Mouse (Mus musculus) heart, postnatal 0 days (tissue): Measurements from ENCODE around the gene Acer1. TPM values are rescaled to one million over a fixed set of nuclear protein-coding genes. Genes with fewer than 3 reads are reported as not detected.

Experiments
- ATAC-seq: fragments of 200-750 bp; cut with Nextera tagmentation; 2 replicates; pipeline ENCODE4 v1.8.0; 2017; ENCODE audit warnings: low read depth, moderate number of reproducible peaks, moderate library complexity; ENCODE audit not compliant: insufficient read depth
- DNase-seq: peaks from one replicate; pipeline ENCODE4 v3.0.0-alpha.2; 2016; ENCODE audit warnings: low spot score
- H3K27ac ChIP-seq: fragments of 300-500 bp; sonication (generic); 2 replicates; pipeline ENCODE4 v1.5.1; 2014; ENCODE audit warnings: low read depth, mild to moderate bottlenecking
- H3K27me3 ChIP-seq: fragments of 300-500 bp; sonication (generic); 2 replicates; pipeline ENCODE4 v1.6.1; 2014; ENCODE audit warnings: low read length, mixed read lengths; ENCODE audit not compliant: control insufficient read depth, insufficient read depth
- H3K36me3 ChIP-seq: fragments of 300-500 bp; sonication (generic); replicated peaks from 2 replicates; pipeline ENCODE4 v1.6.1; 2014; ENCODE audit warnings: low read length, mixed read lengths; ENCODE audit not compliant: control insufficient read depth, insufficient read depth
- H3K4me1 ChIP-seq: fragments of 300-500 bp; sonication (generic); 2 replicates; pipeline ENCODE4 v1.6.1; 2014; ENCODE audit warnings: antibody characterized with exemption; ENCODE audit not compliant: control insufficient read depth, insufficient read depth
- H3K4me2 ChIP-seq: fragments of 300-500 bp; sonication (generic); 2 replicates; pipeline ENCODE4 v1.6.1; 2014; ENCODE audit warnings: low read depth, mild to moderate bottlenecking, low read length, moderate library complexity
- H3K4me3 ChIP-seq: fragments of 300-500 bp; sonication (generic); 2 replicates; pipeline ENCODE4 v1.5.1; 2014; ENCODE audit warnings: low read depth, low read length
- H3K9ac ChIP-seq: fragments of 300-500 bp; sonication (generic); replicated peaks from 2 replicates; pipeline ENCODE4 v1.6.1; 2014; ENCODE audit warnings: low read depth, low read length, mixed read lengths
- H3K9me3 ChIP-seq: fragments of 300-500 bp; sonication (generic); replicated peaks from 2 replicates; pipeline ENCODE4 v1.6.1; 2016; ENCODE audit warnings: low read length; ENCODE audit not compliant: control insufficient read depth
- CTCF ChIP-seq: IDR thresholded peaks from 2 replicates; pipeline ENCODE4 v1.5.1; 2016; ENCODE audit warnings: antibody characterized with exemption, control low read depth, low read depth
- EP300 ChIP-seq: IDR thresholded peaks from 2 replicates; pipeline ENCODE4 v1.6.1; 2016; ENCODE audit warnings: antibody characterized with exemption, low read depth
- WGBS: fragments of 180-500 bp; shearing (Covaris S2); extraction: QIAGEN DNeasy Blood & Tissue Kit; methylation state at CpG from one replicate; pipeline ENCODE4 v1.1.7; 2014; 5-methylcytosine and 5-hydroxymethylcytosine counted together
- polyA plus RNA-seq: library from polyadenylated mRNA; unstranded; fragments of >200 nt; fragmentation: Nextera tagmentation; extraction: Ambion mirVana; gene quantifications from 2 replicates; pipeline ENCODE4 v1.2.1, GENCODE M21; 2015
- total RNA-seq: library from RNA; depleted of rRNA; stranded (reverse); fragments of >200 nt; gene quantifications from 2 replicates; pipeline ENCODE4 v1.2.3, GENCODE M21; 2014; ENCODE audit warnings: low replicate concordance

Gene Acer1
- total and polyA plus RNA-seq, 2 experiments from 2014 or later: not detected

DNA sequence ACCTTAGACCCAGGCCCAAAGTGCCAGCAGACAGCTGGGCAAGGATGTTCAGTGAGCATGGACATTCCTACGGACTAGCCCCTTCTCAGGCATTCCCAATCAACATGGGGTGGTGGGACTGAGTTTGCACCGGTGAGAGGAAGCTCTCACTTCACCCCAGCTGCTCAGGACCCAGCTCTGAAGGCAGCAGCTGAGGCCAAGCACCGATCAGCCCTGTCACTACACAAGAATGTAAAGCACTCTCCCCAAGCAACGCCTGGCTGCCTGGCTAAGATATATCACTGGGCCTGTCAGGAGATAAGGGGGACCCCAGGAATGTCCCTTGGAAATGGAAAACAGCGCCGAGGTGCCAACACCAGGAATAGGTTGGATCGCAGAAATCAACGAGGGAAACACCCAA lies 19.3 kb upstream of the Acer1 start:
- TF ChIP-seq CTCF (no peak), EP300 (no peak)
- Histone ChIP-seq H3K36me3 (peaks cover 42% of the 10 kb centered on the region), H3K4me2 (no peak overlapping the region), H3K4me1 (peaks cover 10% of the 10 kb centered on the region; the same call in 1 of the 2 replicates), H3K9ac (no peak overlapping the region), H3K9me3 (no peaks in the 10 kb centered on the region), H3K27me3 (no peaks in the 10 kb centered on the region), H3K27ac (peak overlapping the region; percentile 36; the same call in 1 of the 2 replicates), H3K4me3 (no peak overlapping the region)
- peak; percentile 12 for DNase-seq
- 16% methylated on average over 8 of the region's 8 CpGs for WGBS
- no peak for ATAC-seq

DNA sequence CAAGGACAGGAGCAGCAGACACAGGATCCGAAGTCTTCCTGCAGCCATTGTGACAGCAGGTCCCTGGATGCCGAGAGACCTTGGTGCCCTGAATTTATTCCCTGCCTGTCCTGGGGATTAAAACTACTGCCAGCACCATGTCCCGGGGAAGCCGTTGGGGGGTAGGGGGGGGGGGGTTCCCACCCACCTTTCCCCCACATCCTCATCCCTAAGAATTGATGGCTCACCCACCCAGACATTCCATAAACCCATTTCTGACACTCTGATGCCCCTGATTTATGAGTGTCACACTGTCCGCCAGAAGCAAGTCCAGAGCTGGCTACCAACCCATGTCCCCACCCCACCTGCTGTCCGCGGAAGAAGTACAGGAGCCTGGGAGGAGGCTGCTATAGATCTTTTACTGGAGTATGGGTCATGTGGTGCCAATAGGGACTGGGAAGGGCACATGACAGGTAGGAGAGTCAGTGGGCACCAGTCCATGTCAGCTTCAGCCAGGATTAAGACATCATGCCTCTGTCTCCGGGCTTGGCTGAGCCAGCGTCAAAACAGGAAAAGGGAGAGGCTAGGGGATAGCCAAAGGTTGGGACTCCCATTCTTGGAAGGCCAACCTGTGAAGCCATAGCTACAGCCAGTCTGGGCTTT lies 18.2 kb upstream of the Acer1 start, which contains the start of gene Pspn:
Pspn (minus strand) TSS at position 51 of the 642 bp plus-strand sequence.
- Histone ChIP-seq H3K27me3 (no peaks in the 10 kb centered on the region), H3K9me3 (no peaks in the 10 kb centered on the region), H3K4me3 (no peak within 1 kb of the TSS), H3K4me1 (peaks cover 10% of the 10 kb centered on the region; the same call in 1 of the 2 replicates), H3K27ac (peak within 1 kb of the TSS; percentile 23; the same call in 1 of the 2 replicates), H3K4me2 (no peak within 1 kb of the TSS), H3K9ac (no peak within 1 kb of the TSS), H3K36me3 (peaks cover 43% of the 10 kb centered on the region)
- ATAC-seq (no peak), DNase-seq (no peak)
- TF ChIP-seq CTCF (no peak), EP300 (no peak)
- 80% methylated on average over 9 of the region's 9 CpGs for WGBS

DNA sequence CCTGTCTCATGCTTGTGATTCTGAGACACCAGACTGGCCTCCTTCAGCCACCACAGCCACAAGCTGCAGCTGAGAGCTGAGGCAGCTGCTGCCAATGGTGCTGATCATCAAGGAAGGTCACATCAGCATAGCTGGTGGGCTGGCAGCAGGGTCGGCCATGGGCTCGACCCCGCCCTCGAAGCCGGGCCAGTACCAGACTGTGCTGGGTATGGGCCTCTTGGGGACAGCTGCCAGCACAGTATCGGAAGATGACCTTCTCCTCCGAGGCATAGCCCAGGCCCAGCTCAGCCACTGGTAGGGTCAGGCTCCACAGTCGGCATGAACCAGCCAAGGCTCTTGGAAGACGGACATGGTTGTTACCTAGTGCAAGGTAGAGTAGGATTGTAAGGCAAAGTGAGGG lies 17.5 kb upstream of the Acer1 start:
- WGBS: 89% methylated on average over 9 of the region's 9 CpGs
- Histone ChIP-seq H3K4me1 (peaks cover 10% of the 10 kb centered on the region; the same call in 1 of the 2 replicates), H3K27me3 (no peaks in the 10 kb centered on the region), H3K4me3 (no peak overlapping the region), H3K9ac (no peak overlapping the region), H3K9me3 (no peaks in the 10 kb centered on the region), H3K36me3 (peaks cover 43% of the 10 kb centered on the region), H3K4me2 (no peak overlapping the region), H3K27ac (no peak overlapping the region)
- no peak for TF ChIP-seq CTCF
- TF ChIP-seq EP300: no peak
- ATAC-seq (no peak), DNase-seq (no peak)

DNA sequence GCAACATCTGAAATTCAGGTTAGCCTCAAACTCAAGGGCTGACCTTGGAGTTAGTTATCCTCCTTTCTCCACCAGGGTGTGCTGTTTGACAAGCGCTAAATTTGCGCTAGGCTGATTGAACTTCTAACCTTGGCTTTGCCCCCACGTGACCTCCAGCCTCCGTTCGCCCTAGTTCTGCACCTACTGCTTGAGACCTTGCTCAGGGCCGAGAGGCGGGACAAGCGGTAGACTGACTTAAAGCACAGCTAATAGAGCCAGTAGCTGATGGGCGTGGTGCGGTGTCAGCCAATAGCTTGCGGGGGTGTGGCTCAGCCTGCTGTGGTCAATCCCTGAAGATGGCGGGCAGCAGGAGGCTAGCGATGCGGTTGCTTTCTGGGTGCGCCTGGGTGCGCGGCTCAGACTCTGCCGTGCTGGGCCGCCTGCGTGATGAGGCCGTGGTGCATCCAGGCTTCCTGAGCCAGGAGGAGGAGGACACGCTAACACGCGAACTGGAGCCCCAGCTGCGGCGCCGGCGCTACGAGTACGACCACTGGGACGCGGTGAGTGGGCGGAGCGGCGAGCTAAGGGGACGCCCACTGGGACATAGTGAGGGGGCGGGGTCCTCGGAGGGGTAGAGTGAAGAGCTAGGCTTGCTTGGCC lies 15.2 kb upstream of the Acer1 start, which contains the start of gene Alkbh7:
Alkbh7 (plus strand) TSS at position 311 of the 639 bp plus-strand sequence.
- Histone ChIP-seq H3K9me3 (no peaks in the 10 kb centered on the region), H3K27me3 (no peaks in the 10 kb centered on the region), H3K36me3 (peaks cover 48% of the 10 kb centered on the region), H3K9ac (peak within 1 kb of the TSS; percentile 51), H3K27ac (peak within 1 kb of the TSS; percentile 84), H3K4me2 (peak within 1 kb of the TSS; percentile 65), H3K4me3 (peak within 1 kb of the TSS; percentile 88), H3K4me1 (peaks cover 10% of the 10 kb centered on the region; the same call in 1 of the 2 replicates)
- under 1% methylated on average over 38 of the region's 38 CpGs for WGBS
- ATAC-seq: peak; percentile 99
- peak; percentile 100 for DNase-seq
- TF ChIP-seq CTCF: peak; percentile 91
- TF ChIP-seq EP300: peak; percentile 84

DNA sequence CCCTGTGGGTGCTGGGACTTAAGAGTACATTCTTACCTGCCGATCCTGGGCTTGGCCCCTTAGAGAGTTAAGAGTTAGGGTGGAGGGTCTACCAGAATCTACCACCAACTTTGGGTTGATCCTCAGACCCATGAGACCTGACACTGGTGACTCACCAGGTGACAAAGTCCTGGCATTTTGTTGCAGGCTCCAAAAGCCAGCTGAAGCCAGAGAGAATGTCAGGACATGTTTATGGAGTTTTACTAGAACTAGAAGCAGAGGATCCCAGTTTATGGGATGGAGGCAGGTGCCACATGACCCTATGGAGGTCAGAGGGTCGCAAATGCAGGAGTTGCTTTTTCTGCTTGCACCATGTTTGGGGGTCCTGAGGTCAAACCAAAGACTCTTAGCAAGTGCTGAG lies 14.6 kb upstream of the Acer1 start:
- H3K27me3 ChIP-seq: no peaks in the 10 kb centered on the region
- H3K9me3 ChIP-seq: no peaks in the 10 kb centered on the region
- 64% methylated on average over 2 of the region's 2 CpGs for WGBS
- H3K27ac ChIP-seq: peak overlapping the region; percentile 51
- ATAC-seq (no peak), DNase-seq (no peak)
- H3K4me1 ChIP-seq: peaks cover 10% of the 10 kb centered on the region; the same call in 1 of the 2 replicates
- TF ChIP-seq EP300: no peak
- TF ChIP-seq CTCF: no peak
- H3K36me3 ChIP-seq: peaks cover 49% of the 10 kb centered on the region
- H3K4me2 ChIP-seq: 0 out of 2 replicates have a peak overlapping the region, but pooled peaks have one; percentile 65
- H3K9ac ChIP-seq: no peak overlapping the region
- no peak overlapping the region for H3K4me3 ChIP-seq
